ENCODE assay signal across 8 mouse cellular contexts in the genomic region with DNA sequence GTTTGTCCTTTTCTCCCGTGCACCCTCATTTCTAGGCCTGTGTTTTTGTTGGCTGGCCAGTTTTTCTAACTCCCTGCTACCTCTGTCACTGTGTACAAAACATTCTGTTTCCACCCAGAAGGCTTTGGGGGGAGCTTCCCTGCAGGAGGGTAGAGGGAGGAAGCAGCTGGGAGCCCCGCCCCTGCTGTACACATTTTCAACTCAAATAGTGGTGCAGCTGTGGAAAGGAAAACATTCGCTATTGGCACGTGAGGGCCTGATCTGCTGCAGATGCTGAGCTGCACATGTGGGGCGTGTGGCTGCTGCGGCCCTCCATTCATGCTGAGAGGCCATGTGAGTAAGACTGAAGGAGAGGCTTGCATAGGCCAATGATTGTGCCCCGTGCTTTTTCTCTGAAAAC.
A peak's percentile ranks its signal among the peaks of the same experiment; 100 is the strongest.
DNase-seq lines count a peak whose midpoint lies in the region; ATAC-seq and TF ChIP-seq lines count a peak whose summit lies in the region.
"Had no signal": no experiment of that assay in that cellular context is flagged by ENCODE, and none has a peak within 500 bp of the region (broad histone marks: within the 10 kb centered on the region; RNA-seq: fewer than 3 reads in every experiment).

No protein-coding gene starts in this region.

- no peak for TF ChIP-seq CTCF in midbrain, postnatal 0 days (IDR thresholded peaks at IDR 0.05)
- TF ChIP-seq CTCF in thymus, adult 2 months (IDR thresholded peaks at IDR 0.05; ENCODE audit: borderline replicate concordance, control insufficient read depth, extremely low read depth, insufficient read depth, low read length, poor library complexity), result no peak

- TF ChIP-seq POLR2A in thymus, adult 2 months (IDR thresholded peaks at IDR 0.05; ENCODE audit: control insufficient read depth, extremely low read depth, insufficient read depth, low read length, poor library complexity), result no peak

- 75% methylated on average over 7 of the region's 7 CpGs for WGBS in midbrain, postnatal 0 days
- WGBS in midbrain, embryonic 11.5 days, result 77% methylated on average over 7 of the region's 7 CpGs
- WGBS in thymus, adult 2 months, result 53% methylated on average over 7 of the region's 7 CpGs

- no peak overlapping the region for H3K4me2 ChIP-seq in midbrain, postnatal 0 days (ENCODE audit: low read depth, low read length, poor library complexity, severe bottlenecking)
- no peak overlapping the region for H3K4me2 ChIP-seq in midbrain, embryonic 11.5 days
- H3K4me2 ChIP-seq: neural tube, embryonic 13.5 days had no signal

- no peak overlapping the region for H3K9ac ChIP-seq in midbrain, postnatal 0 days (replicated peaks; ENCODE audit: low read length, poor library complexity, severe bottlenecking)
- no peak overlapping the region for H3K9ac ChIP-seq in midbrain, embryonic 11.5 days (ENCODE audit: low read length)
- H3K9ac ChIP-seq: neural tube, embryonic 13.5 days had no signal

- H3K36me3 ChIP-seq in midbrain, postnatal 0 days (ENCODE audit: insufficient read depth, low read length), result no peaks in the 10 kb centered on the region
- H3K36me3 ChIP-seq in midbrain, embryonic 11.5 days (ENCODE audit: control insufficient read depth, insufficient read depth, low read length), result no peaks in the 10 kb centered on the region
- H3K36me3 ChIP-seq in thymus, adult 2 months (ENCODE audit: control insufficient read depth, insufficient read depth, low read length), result peaks cover 17% of the 10 kb centered on the region
- H3K36me3 ChIP-seq: neural tube, embryonic 13.5 days had no signal

- no peaks in the 10 kb centered on the region for H3K27me3 ChIP-seq in midbrain, postnatal 0 days (ENCODE audit: insufficient read depth, low read length)
- H3K27me3 ChIP-seq in midbrain, embryonic 11.5 days (ENCODE audit: control insufficient read depth, insufficient read depth, low read length), result no peaks in the 10 kb centered on the region
- no peaks in the 10 kb centered on the region for H3K27me3 ChIP-seq in thymus, adult 2 months (ENCODE audit: control insufficient read depth, insufficient read depth, low read length)
- H3K27me3 ChIP-seq: neural tube, embryonic 13.5 days had no signal

- H3K9me3 ChIP-seq in midbrain, postnatal 0 days (ENCODE audit: low read length), result no peaks in the 10 kb centered on the region
- no peaks in the 10 kb centered on the region for H3K9me3 ChIP-seq in midbrain, embryonic 11.5 days (ENCODE audit: control insufficient read depth, low read length)
- H3K9me3 ChIP-seq: neural tube, embryonic 13.5 days had no signal

- ATAC-seq in midbrain, postnatal 0 days (ENCODE audit: low FRiP score), result no peak
- no peak for ATAC-seq in midbrain, embryonic 11.5 days (ENCODE audit: low FRiP score)
- ATAC-seq in megakaryocyte progenitor cell, adult 5-6 weeks (replicated peaks; ENCODE audit: poor library complexity), result no peak

- H3K4me3 ChIP-seq in midbrain, postnatal 0 days (ENCODE audit: low read depth, low read length), result no peak overlapping the region
- no peak overlapping the region for H3K4me3 ChIP-seq in midbrain, embryonic 11.5 days (ENCODE audit: low read depth, low read length)
- H3K4me3 ChIP-seq in thymus, adult 2 months (ENCODE audit: control insufficient read depth, insufficient read depth, low read length), result no peak overlapping the region
- H3K4me3 ChIP-seq: neural tube, embryonic 13.5 days had no signal

- peak; percentile 31 for DNase-seq in midbrain, postnatal 0 days (ENCODE audit: low spot score)
- no peak for DNase-seq in midbrain, embryonic 11.5 days (ENCODE audit: low spot score, missing footprints)
- DNase-seq in heart, adult 9 months (ENCODE audit: low spot score in 2 of 2), result peak; percentile 73 to 85
- DNase-seq in kidney, postnatal 36 days, result peak; percentile 15 to 29
- peak; percentile 59 for DNase-seq in thymus, adult 2 months
- no peak for DNase-seq in left cerebral cortex, adult 18-20 months (ENCODE audit: low spot score in 2 of 2)

- no peak overlapping the region for H3K27ac ChIP-seq in midbrain, postnatal 0 days (ENCODE audit: low read depth, low read length)
- no peak overlapping the region for H3K27ac ChIP-seq in midbrain, embryonic 11.5 days (ENCODE audit: low read depth, low read length)
- H3K27ac ChIP-seq in thymus, adult 2 months (ENCODE audit: control insufficient read depth, insufficient read depth, low read length), result no peak overlapping the region
- H3K27ac ChIP-seq: neural tube, embryonic 13.5 days had no signal

- no peaks in the 10 kb centered on the region for H3K4me1 ChIP-seq in midbrain, postnatal 0 days (ENCODE audit: insufficient read depth, low read length)
- no peaks in the 10 kb centered on the region for H3K4me1 ChIP-seq in midbrain, embryonic 11.5 days (ENCODE audit: control insufficient read depth, insufficient read depth, low read length)
- H3K4me1 ChIP-seq in thymus, adult 2 months (replicated peaks; ENCODE audit: control insufficient read depth, insufficient read depth, low read length), result no peaks in the 10 kb centered on the region

Comparison
In these comparisons a context has a peak if more than half of its experiments do, and no peak if none do; other contexts are left out.
1. DNase-seq: peak in midbrain, postnatal 0 days (single experiment), heart, adult 9 months (2 of 2), kidney, postnatal 36 days (2 of 2) and thymus, adult 2 months (single experiment); none in midbrain, embryonic 11.5 days (single experiment) and left cerebral cortex, adult 18-20 months (0 of 2).